Mouse (Mus musculus) liver, embryonic 12.5 days (tissue): ENCODE data around the gene Akr1c12. TPM values are rescaled to one million over a fixed set of nuclear protein-coding genes. Genes with fewer than 3 reads are reported as not detected.
"Not testable (repeated sequence)": the region's sequence is repeated elsewhere in the genome, so short reads cannot be mapped to it uniquely, and the experiment has no call there.

ENCODE experiments used
- ATAC-seq: fragments of 200-750 bp; cut with Nextera tagmentation; 2 replicates; pipeline ENCODE4 v1.8.0; 2017; ENCODE audit warnings: moderate number of reproducible peaks, mild to moderate bottlenecking, moderate library complexity
- H3K27ac ChIP-seq: fragments of 300-500 bp; sonication (generic); 2 replicates; pipeline ENCODE4 v1.5.1; 2016; ENCODE audit warnings: mild to moderate bottlenecking
- H3K27me3 ChIP-seq: fragments of 300-500 bp; sonication (generic); replicated peaks from 2 replicates; pipeline ENCODE4 v1.6.1; 2016; ENCODE audit warnings: mild to moderate bottlenecking, moderate library complexity
- H3K36me3 ChIP-seq: fragments of 300-500 bp; sonication (generic); 2 replicates; pipeline ENCODE4 v1.6.1; 2016; ENCODE audit warnings: mild to moderate bottlenecking, moderate library complexity
- H3K4me1 ChIP-seq: fragments of 300-500 bp; sonication (generic); 2 replicates; pipeline ENCODE4 v1.6.1; 2016
- H3K4me2 ChIP-seq: fragments of 300-500 bp; sonication (generic); 2 replicates; pipeline ENCODE4 v1.6.1; 2016; ENCODE audit warnings: mild to moderate bottlenecking, moderate library complexity
- H3K4me3 ChIP-seq: fragments of 300-500 bp; sonication (generic); 2 replicates; pipeline ENCODE4 v1.5.1; 2016; ENCODE audit warnings: mild to moderate bottlenecking, moderate library complexity
- H3K9ac ChIP-seq: fragments of 300-500 bp; sonication (generic); 2 replicates; pipeline ENCODE4 v1.6.1; 2016; ENCODE audit warnings: mild to moderate bottlenecking, moderate library complexity
- H3K9me3 ChIP-seq: fragments of 300-500 bp; sonication (generic); replicated peaks from 2 replicates; pipeline ENCODE4 v1.6.1; 2016; ENCODE audit warnings: mild to moderate bottlenecking, moderate library complexity
- WGBS: fragments of 180-500 bp; shearing (Covaris S2); methylation state at CpG from one replicate; pipeline ENCODE4 v1.1.7; 2016; ENCODE audit not compliant: insufficient replicate concordance; 5-methylcytosine and 5-hydroxymethylcytosine counted together
- polyA plus RNA-seq: library from polyadenylated mRNA; unstranded; fragments of >200 nt; fragmentation: Nextera tagmentation; extraction: Ambion mirVana; gene quantifications from 2 replicates; pipeline ENCODE4 v1.2.1, GENCODE M21; 2016

The Akr1c12 gene
- polyA plus RNA-seq, result 12.2 and 13.2 TPM in 2 replicates

GRCm38 (mm10) chr13:4279284-4279683 lies at the start of gene Akr1c12:
Akr1c12 (minus strand) TSS chr13:4279433.
- Histone ChIP-seq H3K36me3 (no peaks in the 10 kb centered on the region), H3K9me3 (no peaks in the 10 kb centered on the region), H3K4me1 (no peaks in the 10 kb centered on the region), H3K4me2 (0 out of 2 replicates have a peak within 1 kb of the TSS, but pooled peaks have one; percentile 10), H3K27ac (no peak within 1 kb of the TSS), H3K9ac (no peak within 1 kb of the TSS), H3K27me3 (no peaks in the 10 kb centered on the region), H3K4me3 (no peak within 1 kb of the TSS)
- ATAC-seq, result peak; percentile 76
- WGBS, result 42% methylated on average over 4 of the region's 4 CpGs

GRCm38 (mm10) chr13:4318773-4319172 lies 39.5 kb upstream of the Akr1c12 start:
- Histone ChIP-seq H3K9me3 (no peaks in the 10 kb centered on the region), H3K27me3 (no peaks in the 10 kb centered on the region), H3K4me1 (no peaks in the 10 kb centered on the region), H3K4me3 (no peak overlapping the region), H3K4me2 (no peak overlapping the region), H3K36me3 (no peaks in the 10 kb centered on the region), H3K9ac (no peak overlapping the region), H3K27ac (no peak overlapping the region)
- 71% methylated on average over 2 of the region's 2 CpGs for WGBS
- ATAC-seq, result no peak

DNA sequence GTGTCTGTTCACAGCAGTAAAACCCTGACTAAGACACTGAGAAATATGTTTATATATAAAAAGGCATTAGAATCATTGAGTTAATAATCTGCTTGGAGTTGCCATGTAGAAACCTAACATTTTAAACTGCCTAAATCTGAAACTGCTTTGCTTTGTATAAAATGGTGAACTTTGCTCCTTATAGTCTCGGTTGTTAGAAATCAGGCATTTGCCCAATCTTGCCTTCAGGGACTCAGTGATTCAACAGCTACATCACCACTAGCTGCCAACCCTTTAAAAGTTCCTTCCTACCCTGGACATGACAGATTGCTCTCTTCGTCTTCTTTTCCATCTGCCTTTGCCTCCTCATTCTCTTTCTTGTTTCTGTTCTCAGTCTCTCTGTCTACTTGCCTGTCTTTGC lies 34.7 kb upstream of the Akr1c12 start:
- Histone ChIP-seq H3K4me3 (no peak overlapping the region), H3K4me2 (no peak overlapping the region), H3K27ac (no peak overlapping the region), H3K27me3 (no peaks in the 10 kb centered on the region), H3K4me1 (no peaks in the 10 kb centered on the region), H3K9me3 (no peaks in the 10 kb centered on the region), H3K36me3 (no peaks in the 10 kb centered on the region), H3K9ac (no peak overlapping the region)
- WGBS, result 53% methylated on average over 2 of the region's 2 CpGs
- ATAC-seq, result no peak

GRCm38 (mm10) chr13:4304861-4305565 lies 25.8 kb upstream of the Akr1c12 start:
- H3K4me2 ChIP-seq, result no peak overlapping the region
- no peak for ATAC-seq
- no peak overlapping the region for H3K4me3 ChIP-seq
- H3K4me1 ChIP-seq, result no peaks in the 10 kb centered on the region
- no peak overlapping the region for H3K27ac ChIP-seq
- no peaks in the 10 kb centered on the region for H3K36me3 ChIP-seq
- H3K27me3 ChIP-seq, result no peaks in the 10 kb centered on the region
- WGBS, result 38% methylated on average over 2 of the region's 2 CpGs
- H3K9ac ChIP-seq, result no peak overlapping the region
- no peaks in the 10 kb centered on the region for H3K9me3 ChIP-seq

DNA sequence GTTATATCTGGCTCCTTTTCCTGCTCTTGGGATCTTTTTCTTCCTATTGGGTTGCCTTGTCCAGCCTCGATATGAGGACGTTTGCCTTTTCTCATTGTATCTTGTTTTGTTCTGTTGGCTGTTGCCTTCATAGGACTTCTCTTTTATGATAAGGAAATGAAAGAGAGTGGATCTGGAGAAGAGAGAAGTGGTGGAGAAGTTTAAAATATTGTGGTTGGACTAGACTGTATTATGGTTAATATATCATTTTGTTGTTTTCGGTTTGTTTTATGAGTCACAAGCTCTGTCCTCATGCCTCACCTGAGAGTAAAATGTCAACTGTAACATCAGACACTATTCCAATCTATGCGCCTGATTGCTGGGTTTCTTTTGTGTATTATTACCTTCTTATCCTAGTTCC lies 17.8 kb upstream of the Akr1c12 start:
- Histone ChIP-seq H3K4me2 (no peak overlapping the region), H3K4me3 (no peak overlapping the region), H3K36me3 (no peaks in the 10 kb centered on the region), H3K9me3 (no peaks in the 10 kb centered on the region), H3K9ac (no peak overlapping the region), H3K27me3 (no peaks in the 10 kb centered on the region), H3K4me1 (no peaks in the 10 kb centered on the region), H3K27ac (no peak overlapping the region)
- no peak for ATAC-seq
- WGBS, result 65% methylated on average over 4 of the region's 4 CpGs

- Histone ChIP-seq H3K36me3 (no peaks in the 10 kb centered on the region), H3K4me3 (no peak overlapping the region), H3K4me2 (no peak overlapping the region), H3K9ac (no peak overlapping the region), H3K27me3 (no peaks in the 10 kb centered on the region), H3K27ac (no peak overlapping the region), H3K9me3 (no peaks in the 10 kb centered on the region), H3K4me1 (no peaks in the 10 kb centered on the region)
- ATAC-seq, result peak; percentile 21; the same call in 1 of the 2 replicates
- WGBS, result 30% methylated on average over 7 of the region's 7 CpGs
These were observed 2.5 kb upstream of the Akr1c12 start for GRCm38 (mm10) chr13:4281471-4282412.

DNA sequence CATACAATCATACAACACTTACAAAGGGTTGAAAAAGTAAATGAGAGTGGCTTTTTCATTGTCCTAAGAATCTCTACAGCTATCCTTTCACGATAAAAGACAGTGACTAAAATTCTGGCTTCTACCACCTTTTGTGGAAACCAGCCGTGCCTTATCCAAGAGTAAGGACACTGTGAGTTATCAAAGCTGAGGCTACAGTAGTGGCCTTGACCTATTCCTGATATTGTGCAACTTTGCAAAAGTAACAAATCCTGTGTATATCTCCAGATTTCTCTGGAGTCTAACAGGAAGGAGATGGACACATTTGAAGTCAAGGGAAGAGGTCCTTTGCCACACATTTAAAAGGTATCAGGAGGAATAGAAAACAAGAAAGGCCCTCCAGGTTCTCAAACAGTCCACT lies 1.7 kb downstream of the Akr1c12 start:
- Histone ChIP-seq H3K9me3 (no peaks in the 10 kb centered on the region), H3K27me3 (no peaks in the 10 kb centered on the region), H3K4me1 (no peaks in the 10 kb centered on the region), H3K27ac (no peak overlapping the region), H3K9ac (no peak overlapping the region), H3K4me3 (no peak overlapping the region), H3K4me2 (no peak overlapping the region), H3K36me3 (no peaks in the 10 kb centered on the region)
- ATAC-seq, result no peak
- 71% methylated on average over 2 of the region's 2 CpGs for WGBS

GRCm38 (mm10) chr13:4270860-4271259 lies 8.4 kb downstream of the Akr1c12 start:
- H3K4me2 ChIP-seq, result no peak overlapping the region
- H3K27ac ChIP-seq, result no peak overlapping the region
- ATAC-seq, result no peak

GRCm38 (mm10) chr13:4265455-4265854 lies 13.8 kb downstream of the Akr1c12 start:
- not testable (repeated sequence) for H3K27ac ChIP-seq, H3K4me1 ChIP-seq, H3K36me3 ChIP-seq, ATAC-seq, H3K9ac ChIP-seq, H3K27me3 ChIP-seq, H3K9me3 ChIP-seq, H3K4me2 ChIP-seq, H3K4me3 ChIP-seq
- whole genome bisulfite sequencing, result 71% methylated on average over 2 of the region's 2 CpGs

More at GRCm38 (mm10) chr13:4270860-4271259, 8.4 kb downstream of the Akr1c12 start:
- Histone ChIP-seq H3K27me3 (no peaks in the 10 kb centered on the region), H3K36me3 (no peaks in the 10 kb centered on the region), H3K4me3 (no peak overlapping the region), H3K9ac (no peak overlapping the region), H3K9me3 (no peaks in the 10 kb centered on the region), H3K4me1 (no peaks in the 10 kb centered on the region)

GRCm38 (mm10) chr13:4265047-4265446 lies 14.2 kb downstream of the Akr1c12 start:
- H3K4me3 ChIP-seq, result no peak overlapping the region
- no peak overlapping the region for H3K9ac ChIP-seq
- no peaks in the 10 kb centered on the region for H3K4me1 ChIP-seq
- no peak overlapping the region for H3K27ac ChIP-seq
- H3K4me2 ChIP-seq, result no peak overlapping the region
- no peak for ATAC-seq
- no peaks in the 10 kb centered on the region for H3K9me3 ChIP-seq
- H3K36me3 ChIP-seq, result no peaks in the 10 kb centered on the region
- WGBS, result 72% methylated on average over 2 of the region's 2 CpGs
- H3K27me3 ChIP-seq, result no peaks in the 10 kb centered on the region

DNA sequence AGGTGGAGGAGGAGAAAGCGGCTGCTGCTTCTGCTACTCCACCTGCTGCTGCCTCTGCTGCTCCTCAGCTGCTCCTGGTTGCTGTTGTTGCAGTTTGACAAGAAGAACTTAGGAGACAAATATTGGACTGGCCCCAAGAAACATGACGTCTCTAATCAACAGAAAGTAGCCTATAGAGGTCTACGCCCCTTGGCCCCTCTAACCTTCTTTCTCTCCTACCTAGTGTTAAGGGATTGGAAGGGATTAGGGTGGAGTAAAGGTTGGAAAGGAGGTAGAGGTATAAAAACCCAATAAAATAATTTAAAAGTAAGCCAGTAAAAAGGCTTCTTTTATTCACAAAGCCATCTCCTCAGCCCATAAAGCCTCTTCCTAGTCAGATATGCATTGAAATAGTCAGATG lies 14.6 kb downstream of the Akr1c12 start:
- no peaks in the 10 kb centered on the region for H3K27me3 ChIP-seq
- H3K4me3 ChIP-seq, result no peak overlapping the region
- WGBS, result 64% methylated on average over 3 of the region's 3 CpGs
- no peak overlapping the region for H3K4me2 ChIP-seq
- no peak overlapping the region for H3K9ac ChIP-seq
- no peaks in the 10 kb centered on the region for H3K9me3 ChIP-seq
- H3K36me3 ChIP-seq, result no peaks in the 10 kb centered on the region
- H3K4me1 ChIP-seq, result no peaks in the 10 kb centered on the region
- no peak overlapping the region for H3K27ac ChIP-seq
- no peak for ATAC-seq

DNA sequence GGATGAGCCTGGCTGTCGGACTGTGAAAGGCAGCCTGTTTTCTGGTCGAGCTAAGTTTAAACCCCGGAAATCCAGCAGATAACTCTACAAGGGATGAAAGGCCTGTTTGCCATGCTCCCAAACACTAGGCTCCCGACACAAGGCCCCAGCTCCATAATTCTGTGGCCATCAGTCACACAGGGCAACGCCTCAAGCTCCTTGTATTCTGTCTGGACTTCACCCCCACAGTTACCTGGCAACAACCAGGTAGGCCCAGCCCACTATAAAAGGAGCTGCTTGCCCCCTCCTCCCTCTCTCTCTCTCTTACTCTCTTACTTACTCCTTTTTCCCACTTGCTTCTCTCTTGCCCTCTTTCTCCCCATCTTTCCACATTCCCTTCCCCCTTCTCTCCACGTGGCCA lies 21.9 kb downstream of the Akr1c12 start:
- Histone ChIP-seq H3K4me3 (no peak overlapping the region), H3K9me3 (no peaks in the 10 kb centered on the region), H3K27ac (no peak overlapping the region), H3K9ac (no peak overlapping the region), H3K4me1 (no peaks in the 10 kb centered on the region), H3K36me3 (peaks cover 6% of the 10 kb centered on the region), H3K4me2 (no peak overlapping the region), H3K27me3 (no peaks in the 10 kb centered on the region)
- 69% methylated on average over 6 of the region's 6 CpGs for WGBS
- no peak for ATAC-seq
